Mouse (Mus musculus): Measurements from ENCODE around the gene Alppl2.

The Alppl2 gene

GRCm38 (mm10) chr1:87089828-87090227 is at the start of gene Alppl2:
TSS of gene Alppl2 (minus strand) at chr1:87089928.
- no peak for DNase-seq

- no peak for DNase-seq
Measured at GRCm38 (mm10) chr1:87131803-87132202, 42.1 kb upstream of the Alppl2 start.

GRCm38 (mm10) chr1:87127206-87128030 is 37.7 kb upstream of the Alppl2 start:
- DNase-seq = peak in 1 of 2 experiments; percentile 29

GRCm38 (mm10) chr1:87124673-87125072 is 34.9 kb upstream of the Alppl2 start, which contains the start of gene Akp3:
TSS of gene Akp3 (plus strand) at chr1:87124973.
- no peak for DNase-seq

GRCm38 (mm10) chr1:87114784-87115183 is 25.1 kb upstream of the Alppl2 start:
- DNase-seq = no peak

- DNase-seq = peak; percentile 15 to 73
Measured at GRCm38 (mm10) chr1:87111719-87112354, 22.1 kb upstream of the Alppl2 start.

GRCm38 (mm10) chr1:87108564-87108963 is 18.8 kb upstream of the Alppl2 start:
- no peak for DNase-seq

- DNase-seq = no peak
Measured at GRCm38 (mm10) chr1:87106536-87106935, 16.8 kb upstream of the Alppl2 start.

GRCm38 (mm10) chr1:87103936-87104335 is 14.2 kb upstream of the Alppl2 start:
- DNase-seq = no peak

GRCm38 (mm10) chr1:87102114-87102513 is 12.4 kb upstream of the Alppl2 start:
- DNase-seq = no peak

GRCm38 (mm10) chr1:87101411-87101810 is 11.7 kb upstream of the Alppl2 start, which contains the start of gene Alpi:
TSS of gene Alpi (minus strand) at chr1:87101606.
- no peak for DNase-seq

GRCm38 (mm10) chr1:87098358-87098975 is 8.7 kb upstream of the Alppl2 start:
- DNase-seq = peak; percentile 55 to 88

- no peak for DNase-seq
Measured at GRCm38 (mm10) chr1:87095642-87096041, 5.9 kb upstream of the Alppl2 start.

- DNase-seq = no peak
Measured at GRCm38 (mm10) chr1:87089251-87089650, 477 bp downstream of the Alppl2 start.

GRCm38 (mm10) chr1:87086964-87087363 is 2.8 kb downstream of the Alppl2 start:
- DNase-seq = no peak

- peak; percentile 4 to 6 for DNase-seq
Measured at GRCm38 (mm10) chr1:87086196-87086595, 3.5 kb downstream of the Alppl2 start.

- DNase-seq = no peak
Measured at GRCm38 (mm10) chr1:87073776-87074175, 16.0 kb downstream of the Alppl2 start.

GRCm38 (mm10) chr1:87070720-87071119 is 19.0 kb downstream of the Alppl2 start:
- peak; percentile 18 to 68 for DNase-seq

GRCm38 (mm10) chr1:87060913-87061312 is 28.8 kb downstream of the Alppl2 start:
- DNase-seq = no peak

GRCm38 (mm10) chr1:87059042-87059665 is 30.6 kb downstream of the Alppl2 start:
- no peak for DNase-seq

GRCm38 (mm10) chr1:87057075-87057474 is 32.7 kb downstream of the Alppl2 start:
- no peak for DNase-seq

GRCm38 (mm10) chr1:87051369-87051768 is 38.4 kb downstream of the Alppl2 start:
- no peak for DNase-seq

GRCm38 (mm10) chr1:87050700-87051099 is 39.0 kb downstream of the Alppl2 start:
- no peak for DNase-seq

All from kidney, postnatal 36 days (tissue).